Mouse (Mus musculus): Measurements from ENCODE around the gene Efcab11. TPM values are rescaled to one million over a fixed set of nuclear protein-coding genes. Genes with fewer than 3 reads are reported as not detected.

Efcab11 gene
- total and polyA plus RNA-seq, 3 experiments: 7.9 to 12.2 (median 8.0) TPM

- no peak overlapping the region for H3K27ac ChIP-seq (ENCODE audit: insufficient read depth, low read depth)
- H3K36me3 ChIP-seq (replicated peaks in 1 of 2; ENCODE audit: control insufficient read depth in 1 of 2, insufficient read depth in 1 of 2, low read length in 1 of 2): no peaks in the 10 kb centered on the region
- dilution Hi-C loops (cut with MboI; ENCODE audit: extremely low pct_ligation_motif_present, extremely low pct_unique_long_range_greater_than_20kb, low sequenced_read_pairs): no loop called here
- H3K9ac ChIP-seq (ENCODE audit: insufficient read depth, low read depth): no peak overlapping the region
- in situ Hi-C loops (cut with MboI; ENCODE audit: low pct_ligation_motif_present, low pct_unique_long_range_greater_than_20kb, low sequenced_read_pairs): no loop called here
- DNase-seq (ENCODE audit: extremely low read depth): no peak
- H3K4me3 ChIP-seq (replicated peaks in 1 of 3; ENCODE audit: low read depth in 2 of 3, low read length in 2 of 3, poor library complexity in 1 of 3): no peak overlapping the region
- TF ChIP-seq MEF2A (IDR thresholded peaks at IDR 0.05; ENCODE audit: borderline replicate concordance, low read depth, low read length): no peak
- no peak for TF ChIP-seq JUN (IDR thresholded peaks at IDR 0.05; ENCODE audit: insufficient read depth, low read depth, low read length)
- TF ChIP-seq ZMIZ1 (IDR thresholded peaks at IDR 0.05; ENCODE audit: low read depth, low read length): no peak
- no peak for TF ChIP-seq POLR2A (IDR thresholded peaks at IDR 0.05; ENCODE audit: low read depth, low read length)
- H3K79me2 ChIP-seq (replicated peaks; ENCODE audit: control insufficient read depth, extremely low read depth, insufficient read depth, poor library complexity, severe bottlenecking): no peaks in the 10 kb centered on the region
- H3K4me1 ChIP-seq (ENCODE audit: control insufficient read depth in 1 of 2, insufficient read depth in 2 of 2): no peaks in the 10 kb centered on the region
- H3K9me3 ChIP-seq (replicated peaks; ENCODE audit: low read length): no peaks in the 10 kb centered on the region
- no peak overlapping the region for H3K4me2 ChIP-seq (ENCODE audit: insufficient read depth, low read depth, poor library complexity, severe bottlenecking)
- H3K27me3 ChIP-seq (replicated peaks): no peaks in the 10 kb centered on the region
These were observed 214.1 kb downstream of the Efcab11 start for GRCm38 (mm10) chr12:99669976-99670761.

GRCm38 (mm10) chr12:99654991-99655880, 229.0 kb downstream of the Efcab11 start:
- no peak for DNase-seq (ENCODE audit: extremely low read depth)
- Histone ChIP-seq H3K36me3 (replicated peaks in 1 of 2; ENCODE audit: control insufficient read depth in 1 of 2, insufficient read depth in 1 of 2, low read length in 1 of 2) (no peaks in the 10 kb centered on the region), H3K4me1 (ENCODE audit: control insufficient read depth in 1 of 2, insufficient read depth in 2 of 2) (no peaks in the 10 kb centered on the region), H3K4me3 (replicated peaks in 1 of 3; ENCODE audit: low read depth in 2 of 3, low read length in 2 of 3, poor library complexity in 1 of 3) (no peak overlapping the region), H3K27me3 (replicated peaks) (no peaks in the 10 kb centered on the region), H3K4me2 (ENCODE audit: insufficient read depth, low read depth, poor library complexity, severe bottlenecking) (no peak overlapping the region), H3K9me3 (replicated peaks; ENCODE audit: low read length) (peaks cover 5% of the 10 kb centered on the region), H3K79me2 (replicated peaks; ENCODE audit: control insufficient read depth, extremely low read depth, insufficient read depth, poor library complexity, severe bottlenecking) (no peaks in the 10 kb centered on the region), H3K9ac (ENCODE audit: insufficient read depth, low read depth) (no peak overlapping the region), H3K27ac (ENCODE audit: insufficient read depth, low read depth) (no peak overlapping the region)
- no peak for TF ChIP-seq MAFK (IDR thresholded peaks at IDR 0.05; ENCODE audit: insufficient replicate concordance, low read length)
- no peak for TF ChIP-seq UBTF (IDR thresholded peaks at IDR 0.05; ENCODE audit: low read depth, low read length)
- no peak for TF ChIP-seq KAT2A (IDR thresholded peaks at IDR 0.05; ENCODE audit: insufficient replicate concordance, low read length)
- no peak for TF ChIP-seq ZKSCAN1 (IDR thresholded peaks at IDR 0.05; ENCODE audit: borderline replicate concordance, low read depth, low read length)
- no peak for TF ChIP-seq ZC3H11A (IDR thresholded peaks at IDR 0.05; ENCODE audit: low read depth, low read length)
- no peak for TF ChIP-seq EP300 (IDR thresholded peaks at IDR 0.05; ENCODE audit: low read length)
- TF ChIP-seq GABPA (IDR thresholded peaks at IDR 0.05; ENCODE audit: insufficient replicate concordance, low read depth, low read length): no peak
- TF ChIP-seq NRF1 (IDR thresholded peaks at IDR 0.05; ENCODE audit: low read depth, low read length): no peak
- no peak for TF ChIP-seq MXI1 (IDR thresholded peaks at IDR 0.05; ENCODE audit: low read depth, low read length)
- no peak for TF ChIP-seq ETS1 (conservative IDR thresholded peaks at IDR 0.05; ENCODE audit: low read depth, low read length)
- TF ChIP-seq CTCF (conservative IDR thresholded peaks at IDR 0.05 in 1 of 2, IDR thresholded peaks at IDR 0.05 in 1 of 2; ENCODE audit: low read depth in 2 of 2, low read length in 2 of 2): no peak
- no peak for TF ChIP-seq ZNF384 (IDR thresholded peaks at IDR 0.05; ENCODE audit: low read depth, low read length)
- TF ChIP-seq MYC (IDR thresholded peaks at IDR 0.05; ENCODE audit: low read depth, low read length): no peak
- no peak for TF ChIP-seq RCOR1 (conservative IDR thresholded peaks at IDR 0.05; ENCODE audit: low read depth, low read length)
- TF ChIP-seq SIN3A (IDR thresholded peaks at IDR 0.05; ENCODE audit: low read length): no peak
- no peak for TF ChIP-seq TCF12 (IDR thresholded peaks at IDR 0.05; ENCODE audit: low read depth, low read length)
- TF ChIP-seq CHD1 (IDR thresholded peaks at IDR 0.05; ENCODE audit: low read depth, low read length): no peak
- TF ChIP-seq CHD2 (IDR thresholded peaks at IDR 0.05; ENCODE audit: low read length): no peak
- dilution Hi-C loops (cut with MboI; ENCODE audit: extremely low pct_ligation_motif_present, extremely low pct_unique_long_range_greater_than_20kb, low sequenced_read_pairs): no loop called here
- in situ Hi-C loops (cut with MboI; ENCODE audit: low pct_ligation_motif_present, low pct_unique_long_range_greater_than_20kb, low sequenced_read_pairs): no loop called here
